Mouse (Mus musculus) heart, adult 2 months (tissue): ENCODE measurements around the gene Nptxr. TPM values are rescaled to one million over a fixed set of nuclear protein-coding genes. Genes with fewer than 3 reads are reported as not detected.

Source experiments
- DNase-seq, 2 experiments: peaks; one replicate each; pipeline ENCODE4 v3.0.0; 2021
- H3K27ac ChIP-seq: fragments of 200-600 bp; 2 replicates; pipeline ENCODE4 v1.8.1; 2022
- H3K27me3 ChIP-seq: fragments of 200-500 bp; 2 replicates; pipeline ENCODE4 v1.6.1; 2012; ENCODE audit warnings: mild to moderate bottlenecking, low read length, inconsistent platforms, mixed read lengths; ENCODE audit not compliant: control insufficient read depth, insufficient read depth
- H3K36me3 ChIP-seq: fragments of 200-500 bp; 2 replicates; pipeline ENCODE4 v1.6.1; 2012; ENCODE audit warnings: low read length, inconsistent platforms; ENCODE audit not compliant: control insufficient read depth, insufficient read depth
- H3K4me1 ChIP-seq: fragments of 200-500 bp; 2 replicates; pipeline ENCODE4 v1.6.1; 2011; ENCODE audit warnings: low read length; ENCODE audit not compliant: control insufficient read depth, insufficient read depth
- H3K4me3 ChIP-seq: fragments of 200-600 bp; 2 replicates; pipeline ENCODE4 v1.8.1; 2022
- H3K79me2 ChIP-seq: fragments of 200-500 bp; replicated peaks from 2 replicates; pipeline ENCODE4 v1.6.1; 2012; ENCODE audit warnings: mild to moderate bottlenecking, inconsistent platforms, low read length, moderate library complexity, mixed read lengths; ENCODE audit not compliant: control insufficient read depth, insufficient read depth
- H3K9ac ChIP-seq: fragments of 200-500 bp; 2 replicates; pipeline ENCODE4 v1.6.1; 2012; ENCODE audit warnings: low read depth, mild to moderate bottlenecking, control low read depth, inconsistent platforms, low read length, mixed read lengths
- CTCF ChIP-seq: fragments of 200-600 bp; IDR thresholded peaks from 2 replicates; pipeline ENCODE4 v1.8.1; 2022; ENCODE audit warnings: antibody characterized with exemption, mild to moderate bottlenecking, moderate library complexity
- EP300 ChIP-seq: fragments of 200-500 bp; IDR thresholded peaks from 2 replicates; pipeline ENCODE4 v1.6.1; 2011; ENCODE audit warnings: low read depth, low read length, control low read depth; ENCODE audit not compliant: insufficient read depth
- POLR2A ChIP-seq: fragments of 200-500 bp; IDR thresholded peaks from 2 replicates; pipeline ENCODE4 v1.6.1; 2011; ENCODE audit warnings: mild to moderate bottlenecking, low read depth, low read length, control low read depth; ENCODE audit not compliant: insufficient read depth
- WGBS: fragments of 180-500 bp; shearing (Covaris S2); methylation state at CpG from one replicate; pipeline ENCODE4 v1.1.7; 2018; 5-methylcytosine and 5-hydroxymethylcytosine counted together
- intact Hi-C: fragments of 180-260 bp; cut with DNase I; formaldehyde crosslinking; loops from one replicate; pipeline ENCODE4 v1.15.1; 2025
- polyA plus RNA-seq: library from polyadenylated mRNA; depleted of rRNA; stranded (reverse); fragments of >200 nt; gene quantifications from 2 replicates; pipeline ENCODE4 v1.2.3, GENCODE M21; 2012; rRNA removed
- total RNA-seq, 2 experiments: library from RNA; stranded (reverse); gene quantifications; 2 replicates each; pipeline ENCODE4 v1.2.3; 2021

The Nptxr gene
- total and polyA plus RNA-seq, 3 experiments, result 1.5 to 1.7 (median 1.6) TPM

DNA sequence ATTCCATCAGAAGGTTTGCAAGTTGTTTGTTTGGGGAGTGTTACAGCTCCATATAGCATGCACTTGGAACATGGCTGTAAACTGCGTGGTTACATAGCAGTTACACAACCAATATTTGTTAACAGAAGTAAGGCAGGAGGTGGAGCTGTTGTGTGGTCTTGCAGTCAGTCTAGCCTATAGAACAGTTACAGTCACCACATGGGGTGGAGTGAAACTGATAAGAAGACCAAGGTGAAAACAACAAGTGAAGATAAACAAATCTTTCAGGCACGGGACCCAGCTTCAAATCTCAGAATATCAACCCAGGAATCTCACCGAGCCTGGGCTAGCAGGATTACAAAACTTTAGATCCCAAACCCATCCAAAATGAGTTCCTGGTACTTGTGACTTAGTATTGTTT, 63.8 kb downstream of the Nptxr start:
- H3K36me3 ChIP-seq, result peaks cover 3% of the 10 kb centered on the region; the same call in 1 of the 2 replicates
- WGBS, result 57% methylated on average over 3 of the region's 3 CpGs
- no peaks in the 10 kb centered on the region for H3K27me3 ChIP-seq
- intact Hi-C loops, result loop anchor here (5.0 to 10.0 kb wide), 2 partner anchors 83 to 334 kb away; partner anchors contain the start of genes Cby1 and Fam227a
- TF ChIP-seq EP300 (no peak), CTCF (no peak), POLR2A (no peak)
- peak overlapping the region; percentile 98 for H3K27ac ChIP-seq
- no peak overlapping the region for H3K9ac ChIP-seq
- H3K4me1 ChIP-seq, result peaks cover 14% of the 10 kb centered on the region
- no peaks in the 10 kb centered on the region for H3K79me2 ChIP-seq
- peak overlapping the region; percentile 11; the same call in 1 of the 2 replicates for H3K4me3 ChIP-seq
- DNase-seq, result no peak

Other genes starting within 250 kb of the Nptxr start
- gene Dmc1, start 199.7 kb downstream of the Nptxr start, total RNA-seq, result not detected
- gene Dmc1, start 199.7 kb downstream of the Nptxr start, polyA plus RNA-seq, result 0.12 TPM in 1 of 2 replicates, not detected in the other
- under 1 TPM; 0.75 to 0.84 TPM for gene Fam227a, start 145.8 kb downstream of the Nptxr start, total RNA-seq
- gene Fam227a, start 145.8 kb downstream of the Nptxr start, polyA plus RNA-seq, result 1.2 and 1.4 TPM in 2 replicates
- 10 to 100 TPM; 18.6 to 19.3 TPM for gene Cby1, start 145.6 kb downstream of the Nptxr start, total RNA-seq
- gene Cby1, start 145.6 kb downstream of the Nptxr start, polyA plus RNA-seq, result 10.1 and 13.8 TPM in 2 replicates
- gene Tomm22, start 133.9 kb downstream of the Nptxr start, total RNA-seq, result 100 to 1,000 TPM in 1 of 2 experiments, 10 to 100 TPM in 1; 99.8 to 109 TPM
- gene Tomm22, start 133.9 kb downstream of the Nptxr start, polyA plus RNA-seq, result 57.8 and 112 TPM in 2 replicates
- 10 to 100 TPM; 22.1 to 24.9 TPM for gene Josd1, start 116.8 kb downstream of the Nptxr start, total RNA-seq
- 16.1 and 25.6 TPM in 2 replicates for gene Josd1, start 116.8 kb downstream of the Nptxr start, polyA plus RNA-seq
- gene Gtpbp1, start 113.9 kb downstream of the Nptxr start, total RNA-seq, result 10 to 100 TPM; 26.9 to 30.1 TPM
- gene Gtpbp1, start 113.9 kb downstream of the Nptxr start, polyA plus RNA-seq, result 27.0 and 30.5 TPM in 2 replicates
- 10 to 100 TPM; 83.3 to 96.7 TPM for gene Sun2, start 62.2 kb downstream of the Nptxr start, total RNA-seq
- gene Sun2, start 62.2 kb downstream of the Nptxr start, polyA plus RNA-seq, result 57.9 and 69.2 TPM in 2 replicates
- 10 to 100 TPM; 19.3 to 21.7 TPM for gene Dnal4, start 26.9 kb downstream of the Nptxr start, total RNA-seq
- 43.0 and 46.8 TPM in 2 replicates for gene Dnal4, start 26.9 kb downstream of the Nptxr start, polyA plus RNA-seq
- under 1 TPM; 0.29 to 0.30 TPM for gene Npcd, start 29.5 kb upstream of the Nptxr start, total RNA-seq
- gene Npcd, start 29.5 kb upstream of the Nptxr start, polyA plus RNA-seq, result 0.31 TPM in 1 of 2 replicates, not detected in the other
- 10 to 100 TPM; 21.1 to 21.3 TPM for gene Cbx6, start 29.9 kb upstream of the Nptxr start, total RNA-seq
- gene Cbx6, start 29.9 kb upstream of the Nptxr start, polyA plus RNA-seq, result 22.9 and 24.1 TPM in 2 replicates
- 1 to 10 TPM; 6.8 to 7.1 TPM for gene Apobec3, start 86.9 kb upstream of the Nptxr start, total RNA-seq
- 13.9 and 16.3 TPM in 2 replicates for gene Apobec3, start 86.9 kb upstream of the Nptxr start, polyA plus RNA-seq
- 10 to 100 TPM; 18.9 to 21.7 TPM for gene Cbx7, start 166.4 kb upstream of the Nptxr start, total RNA-seq
- 21.4 and 31.6 TPM in 2 replicates for gene Cbx7, start 166.4 kb upstream of the Nptxr start, polyA plus RNA-seq
- 10 to 100 TPM; 27.1 to 27.3 TPM for gene Pdgfb, start 210.2 kb upstream of the Nptxr start, total RNA-seq
- 32.6 and 45.1 TPM in 2 replicates for gene Pdgfb, start 210.2 kb upstream of the Nptxr start, polyA plus RNA-seq